Mouse (Mus musculus) erythroblast, embryonic 14.5 days (primary cell): ENCODE results near the gene Enpp5. TPM values are rescaled to one million over a fixed set of nuclear protein-coding genes. Genes with fewer than 3 reads are reported as not detected.
A peak's percentile ranks its signal among the peaks of the same experiment; 100 is the strongest.

ENCODE experiments used
- H3K27me3 ChIP-seq: 2 replicates; pipeline ENCODE4 v1.6.1; 2012; ENCODE audit warnings: inconsistent platforms; ENCODE audit not compliant: control insufficient read depth
- H3K36me3 ChIP-seq: 2 replicates; pipeline ENCODE4 v1.6.1; 2012; ENCODE audit warnings: mild to moderate bottlenecking, inconsistent platforms; ENCODE audit not compliant: control insufficient read depth
- H3K4me1 ChIP-seq: 2 replicates; pipeline ENCODE4 v1.6.1; 2012; ENCODE audit warnings: inconsistent platforms; ENCODE audit not compliant: control insufficient read depth
- H3K4me3 ChIP-seq: replicated peaks from 2 replicates; pipeline ENCODE3; 2012; ENCODE audit warnings: moderate library complexity, mild to moderate bottlenecking, inconsistent platforms
- H3K9me3 ChIP-seq: 2 replicates; pipeline ENCODE4 v1.6.1; 2012; ENCODE audit warnings: low read length, inconsistent platforms, mixed read lengths; ENCODE audit not compliant: control insufficient read depth
- GATA1 ChIP-seq: IDR thresholded peaks from 2 replicates; pipeline ENCODE4 v1.6.1; 2012; ENCODE audit warnings: low read length, inconsistent platforms, mixed read lengths
- TAL1 ChIP-seq: IDR thresholded peaks from 3 replicates; pipeline ENCODE4 v1.6.1; 2012; ENCODE audit warnings: low read length, inconsistent platforms, mixed read lengths
- polyA plus RNA-seq: library from polyadenylated mRNA; stranded (reverse); fragments of >175 nt; gene quantifications from 2 replicates; pipeline ENCODE4 v1.2.3, GENCODE M21; 2012

Enpp5 gene
- polyA plus RNA-seq, 1 experiment: 0.01 TPM

- no peak overlapping the region for H3K4me3 ChIP-seq
- H3K4me1 ChIP-seq: peaks cover 5% of the 10 kb centered on the region
- TF ChIP-seq TAL1: no peak
- no peak for TF ChIP-seq GATA1
- H3K9me3 ChIP-seq: no peaks in the 10 kb centered on the region
- H3K36me3 ChIP-seq: no peaks in the 10 kb centered on the region; the same call in 1 of the 2 replicates
- H3K27me3 ChIP-seq: no peaks in the 10 kb centered on the region
These were observed 4.5 kb downstream of the Enpp5 start for GRCm38 (mm10) chr17:44083156-44083555.

- Histone ChIP-seq H3K4me3 (no peak overlapping the region), H3K9me3 (no peaks in the 10 kb centered on the region), H3K36me3 (no peaks in the 10 kb centered on the region; the same call in 1 of the 2 replicates), H3K27me3 (no peaks in the 10 kb centered on the region), H3K4me1 (no peaks in the 10 kb centered on the region)
- TF ChIP-seq GATA1: no peak
- TF ChIP-seq TAL1: no peak
These were observed 9.6 kb downstream of the Enpp5 start for GRCm38 (mm10) chr17:44088226-44088625.

GRCm38 (mm10) chr17:44090916-44091315 lies 12.3 kb downstream of the Enpp5 start:
- Histone ChIP-seq H3K4me3 (no peak overlapping the region), H3K36me3 (peaks cover 5% of the 10 kb centered on the region), H3K27me3 (no peaks in the 10 kb centered on the region), H3K4me1 (no peaks in the 10 kb centered on the region), H3K9me3 (no peaks in the 10 kb centered on the region)
- TF ChIP-seq GATA1: no peak
- TF ChIP-seq TAL1: no peak

GRCm38 (mm10) chr17:44091512-44091911 lies 12.9 kb downstream of the Enpp5 start:
- TF ChIP-seq GATA1 (no peak), TAL1 (no peak)
- Histone ChIP-seq H3K36me3 (peaks cover 6% of the 10 kb centered on the region), H3K4me3 (no peak overlapping the region), H3K9me3 (no peaks in the 10 kb centered on the region), H3K4me1 (no peaks in the 10 kb centered on the region), H3K27me3 (no peaks in the 10 kb centered on the region)

GRCm38 (mm10) chr17:44100486-44100885 lies 21.9 kb downstream of the Enpp5 start:
- H3K4me3 ChIP-seq: no peak overlapping the region
- H3K4me1 ChIP-seq: peaks cover 23% of the 10 kb centered on the region
- TF ChIP-seq GATA1 (no peak), TAL1 (no peak)
- no peaks in the 10 kb centered on the region for H3K9me3 ChIP-seq
- no peaks in the 10 kb centered on the region for H3K27me3 ChIP-seq
- H3K36me3 ChIP-seq: peaks cover 52% of the 10 kb centered on the region

- Histone ChIP-seq H3K4me3 (no peak overlapping the region), H3K27me3 (no peaks in the 10 kb centered on the region), H3K36me3 (peaks cover 52% of the 10 kb centered on the region), H3K4me1 (peaks cover 25% of the 10 kb centered on the region), H3K9me3 (no peaks in the 10 kb centered on the region)
- TF ChIP-seq TAL1: no peak
- no peak for TF ChIP-seq GATA1
These were observed 22.3 kb downstream of the Enpp5 start for GRCm38 (mm10) chr17:44100906-44101305.

GRCm38 (mm10) chr17:44101961-44102360 lies 23.3 kb downstream of the Enpp5 start:
- Histone ChIP-seq H3K36me3 (peaks cover 49% of the 10 kb centered on the region), H3K27me3 (no peaks in the 10 kb centered on the region), H3K4me3 (no peak overlapping the region), H3K4me1 (peaks cover 31% of the 10 kb centered on the region), H3K9me3 (no peaks in the 10 kb centered on the region)
- TF ChIP-seq TAL1: no peak
- no peak for TF ChIP-seq GATA1

- no peak for TF ChIP-seq TAL1
- no peak for TF ChIP-seq GATA1
- Histone ChIP-seq H3K4me3 (peak within 1 kb of the TSS; percentile 92), H3K9me3 (no peaks in the 10 kb centered on the region), H3K4me1 (peaks cover 36% of the 10 kb centered on the region), H3K36me3 (peaks cover 19% of the 10 kb centered on the region), H3K27me3 (no peaks in the 10 kb centered on the region)
These were observed 26.9 kb downstream of the Enpp5 start, which contains the start of gene Enpp4 for GRCm38 (mm10) chr17:44105287-44106138. Gene Enpp4 (minus strand): TSS chr17:44105809.

- Histone ChIP-seq H3K36me3 (no peaks in the 10 kb centered on the region), H3K9me3 (no peaks in the 10 kb centered on the region), H3K4me3 (no peak overlapping the region), H3K4me1 (peaks cover 30% of the 10 kb centered on the region), H3K27me3 (no peaks in the 10 kb centered on the region)
- TF ChIP-seq TAL1: no peak
These were observed 29.7 kb downstream of the Enpp5 start for GRCm38 (mm10) chr17:44108331-44108730.
